Mouse (Mus musculus): ENCODE measurements at regions not wholly inside any gene's neighbourhood (a gene's known extent, or its start where the extent isn't known, plus 50 kb on each side); places are given as distances from the start of the nearest gene placed in this dataset.

DNA sequence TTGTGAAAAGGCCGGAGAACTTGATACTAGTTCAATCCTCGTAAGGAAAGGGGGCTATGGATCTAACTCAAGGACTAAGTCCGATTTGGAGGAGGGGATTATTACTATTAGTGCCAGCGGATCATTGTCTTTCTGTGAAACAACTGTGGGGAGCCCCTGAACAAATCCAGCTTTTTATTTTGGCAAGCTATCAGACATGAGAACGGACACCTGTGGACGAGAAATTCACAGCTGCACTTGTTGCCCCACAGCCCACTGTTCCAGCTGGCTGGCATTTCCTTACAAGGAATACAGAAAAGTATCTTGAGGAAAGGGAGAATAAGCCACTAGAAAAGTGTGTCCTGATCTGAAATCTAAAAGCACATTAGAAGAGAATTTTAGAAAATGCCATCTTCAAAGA is 363.9 kb upstream of the Itga1 start:
- Histone ChIP-seq H3K79me2 (replicated peaks; ENCODE audit: control insufficient read depth, extremely low read depth, insufficient read depth, poor library complexity, severe bottlenecking) (no peaks in the 10 kb centered on the region), H3K9ac (ENCODE audit: insufficient read depth, low read depth) (no peak overlapping the region), H3K4me2 (ENCODE audit: insufficient read depth, low read depth, poor library complexity, severe bottlenecking) (no peak overlapping the region), H3K4me1 (ENCODE audit: control insufficient read depth in 1 of 2, insufficient read depth in 2 of 2) (no peaks in the 10 kb centered on the region), H3K27me3 (replicated peaks) (no peaks in the 10 kb centered on the region), H3K36me3 (replicated peaks in 1 of 2; ENCODE audit: control insufficient read depth in 1 of 2, insufficient read depth in 1 of 2, low read length in 1 of 2) (no peaks in the 10 kb centered on the region), H3K27ac (ENCODE audit: insufficient read depth, low read depth) (no peak overlapping the region), H3K4me3 (replicated peaks in 1 of 3; ENCODE audit: low read depth in 2 of 3, low read length in 2 of 3, poor library complexity in 1 of 3) (no peak overlapping the region), H3K9me3 (replicated peaks; ENCODE audit: low read length) (peaks cover 23% of the 10 kb centered on the region)
- in situ Hi-C loops (cut with MboI; ENCODE audit: low pct_ligation_motif_present, low pct_unique_long_range_greater_than_20kb, low sequenced_read_pairs) (no loop called here), dilution Hi-C loops (cut with MboI; ENCODE audit: extremely low pct_ligation_motif_present, extremely low pct_unique_long_range_greater_than_20kb, low sequenced_read_pairs) (no loop called here)
- no peak for DNase-seq (ENCODE audit: extremely low read depth)
- TF ChIP-seq MAX (IDR thresholded peaks at IDR 0.05; ENCODE audit: low read length) (no peak), MEF2A (IDR thresholded peaks at IDR 0.05; ENCODE audit: borderline replicate concordance, low read depth, low read length) (no peak), MXI1 (IDR thresholded peaks at IDR 0.05; ENCODE audit: low read depth, low read length) (no peak), ZNF384 (IDR thresholded peaks at IDR 0.05; ENCODE audit: low read depth, low read length) (no peak), CHD2 (IDR thresholded peaks at IDR 0.05; ENCODE audit: low read length) (no peak), BHLHE40 (IDR thresholded peaks at IDR 0.05; ENCODE audit: low read depth, low read length) (no peak)

GRCm38 (mm10) chr13:115451244-115451643 is 349.5 kb upstream of the Itga1 start:
- Histone ChIP-seq H3K79me2 (replicated peaks; ENCODE audit: control insufficient read depth, extremely low read depth, insufficient read depth, poor library complexity, severe bottlenecking) (no peaks in the 10 kb centered on the region), H3K4me3 (replicated peaks in 1 of 3; ENCODE audit: low read depth in 2 of 3, low read length in 2 of 3, poor library complexity in 1 of 3) (no peak overlapping the region), H3K4me1 (ENCODE audit: control insufficient read depth in 1 of 2, insufficient read depth in 2 of 2) (no peaks in the 10 kb centered on the region), H3K9me3 (replicated peaks; ENCODE audit: low read length) (peaks cover 15% of the 10 kb centered on the region), H3K36me3 (replicated peaks in 1 of 2; ENCODE audit: control insufficient read depth in 1 of 2, insufficient read depth in 1 of 2, low read length in 1 of 2) (no peaks in the 10 kb centered on the region), H3K9ac (ENCODE audit: insufficient read depth, low read depth) (no peak overlapping the region), H3K27me3 (replicated peaks) (no peaks in the 10 kb centered on the region), H3K27ac (ENCODE audit: insufficient read depth, low read depth) (no peak overlapping the region), H3K4me2 (ENCODE audit: insufficient read depth, low read depth, poor library complexity, severe bottlenecking) (no peak overlapping the region)
- dilution Hi-C loops (cut with MboI; ENCODE audit: extremely low pct_ligation_motif_present, extremely low pct_unique_long_range_greater_than_20kb, low sequenced_read_pairs) (no loop called here), in situ Hi-C loops (cut with MboI; ENCODE audit: low pct_ligation_motif_present, low pct_unique_long_range_greater_than_20kb, low sequenced_read_pairs) (no loop called here)
- no peak for DNase-seq (ENCODE audit: extremely low read depth)
- TF ChIP-seq EP300 (IDR thresholded peaks at IDR 0.05; ENCODE audit: low read length): no peak
- peak in 1 of 2 experiments; percentile 44; a peak in 2 of 4 replicates for TF ChIP-seq CTCF (conservative IDR thresholded peaks at IDR 0.05 in 1 of 2, IDR thresholded peaks at IDR 0.05 in 1 of 2; ENCODE audit: low read depth in 2 of 2, low read length in 2 of 2)
- peak; percentile 29 for TF ChIP-seq RAD21 (IDR thresholded peaks at IDR 0.05; ENCODE audit: low read depth, low read length)

DNA sequence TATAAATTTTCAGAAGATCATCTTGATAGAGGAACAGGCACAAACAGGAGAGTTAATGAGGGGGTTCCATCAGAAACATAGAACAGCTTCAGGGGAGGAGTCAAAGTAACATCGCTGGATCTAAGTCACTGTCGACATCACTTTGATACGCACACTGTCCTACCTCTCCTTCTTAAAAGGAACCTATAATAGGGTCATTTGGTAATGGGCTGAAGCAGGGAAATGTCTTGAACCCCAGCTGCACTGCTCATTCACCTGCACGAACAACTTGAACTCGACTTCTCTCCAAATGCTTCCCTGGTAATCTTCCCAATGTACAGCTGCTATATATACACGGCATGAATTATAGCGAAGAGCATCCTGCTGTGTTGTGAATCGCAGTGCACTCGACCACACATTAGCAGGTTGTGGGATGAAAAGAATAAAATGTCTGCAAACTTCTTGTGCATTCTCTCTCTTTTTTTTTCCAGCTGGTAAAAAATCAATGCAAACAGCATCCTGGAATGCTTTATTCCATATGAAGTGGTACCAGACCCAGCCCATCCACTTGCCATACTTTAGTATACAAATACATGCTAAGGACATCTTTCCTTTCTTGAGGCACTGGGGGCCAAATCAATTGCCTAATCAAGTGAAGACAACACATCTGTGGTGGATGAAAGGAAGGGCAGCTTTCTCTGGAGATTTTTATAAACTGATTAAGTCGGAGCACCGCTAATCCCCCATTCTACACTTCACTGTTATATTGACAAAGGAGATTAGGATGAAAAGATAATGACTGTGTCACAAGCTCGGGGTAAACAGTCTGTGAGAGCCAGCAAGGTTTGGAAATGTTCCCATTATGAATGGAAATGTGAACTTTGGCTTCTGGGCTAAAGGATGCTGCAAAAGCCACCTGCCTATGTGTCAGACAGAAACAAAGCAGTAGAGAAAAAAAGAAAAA is 325.6 kb upstream of the Itga1 start:
- H3K27ac ChIP-seq (ENCODE audit: insufficient read depth, low read depth): no peak overlapping the region
- H3K79me2 ChIP-seq (replicated peaks; ENCODE audit: control insufficient read depth, extremely low read depth, insufficient read depth, poor library complexity, severe bottlenecking): no peaks in the 10 kb centered on the region
- no peaks in the 10 kb centered on the region for H3K4me1 ChIP-seq (ENCODE audit: control insufficient read depth in 1 of 2, insufficient read depth in 2 of 2)
- H3K9me3 ChIP-seq (replicated peaks; ENCODE audit: low read length): peaks cover 24% of the 10 kb centered on the region
- no peak overlapping the region for H3K9ac ChIP-seq (ENCODE audit: insufficient read depth, low read depth)
- TF ChIP-seq IRF4 (IDR thresholded peaks at IDR 0.05; ENCODE audit: low read depth, low read length) (no peak), ELF1 (IDR thresholded peaks at IDR 0.05; ENCODE audit: low read depth, low read length) (no peak), MAX (IDR thresholded peaks at IDR 0.05; ENCODE audit: low read length) (no peak), USF1 (IDR thresholded peaks at IDR 0.05; ENCODE audit: low read depth, low read length) (no peak), SIN3A (IDR thresholded peaks at IDR 0.05; ENCODE audit: low read length) (no peak), HCFC1 (IDR thresholded peaks at IDR 0.05; ENCODE audit: low read depth, low read length) (no peak), MYC (IDR thresholded peaks at IDR 0.05; ENCODE audit: low read depth, low read length) (no peak), BHLHE40 (IDR thresholded peaks at IDR 0.05; ENCODE audit: low read depth, low read length) (no peak), RCOR1 (conservative IDR thresholded peaks at IDR 0.05; ENCODE audit: low read depth, low read length) (no peak), MAZ (IDR thresholded peaks at IDR 0.05; ENCODE audit: low read depth, low read length) (no peak), JUND (conservative IDR thresholded peaks at IDR 0.05; ENCODE audit: low read depth, low read length) (no peak), CHD1 (IDR thresholded peaks at IDR 0.05; ENCODE audit: low read depth, low read length) (no peak), NELFE (IDR thresholded peaks at IDR 0.05; ENCODE audit: low read depth, low read length) (no peak), MAFK (IDR thresholded peaks at IDR 0.05; ENCODE audit: insufficient replicate concordance, low read length) (no peak), POLR2AphosphoS2 (IDR thresholded peaks at IDR 0.05; ENCODE audit: low read depth, low read length) (no peak)
- DNase-seq (ENCODE audit: extremely low read depth): no peak
- H3K27me3 ChIP-seq (replicated peaks): no peaks in the 10 kb centered on the region
- no peak overlapping the region for H3K4me3 ChIP-seq (replicated peaks in 1 of 3; ENCODE audit: low read depth in 2 of 3, low read length in 2 of 3, poor library complexity in 1 of 3)
- dilution Hi-C loops (cut with MboI; ENCODE audit: extremely low pct_ligation_motif_present, extremely low pct_unique_long_range_greater_than_20kb, low sequenced_read_pairs) (no loop called here), in situ Hi-C loops (cut with MboI; ENCODE audit: low pct_ligation_motif_present, low pct_unique_long_range_greater_than_20kb, low sequenced_read_pairs) (no loop called here)
- H3K36me3 ChIP-seq (replicated peaks in 1 of 2; ENCODE audit: control insufficient read depth in 1 of 2, insufficient read depth in 1 of 2, low read length in 1 of 2): no peaks in the 10 kb centered on the region
- H3K4me2 ChIP-seq (ENCODE audit: insufficient read depth, low read depth, poor library complexity, severe bottlenecking): no peak overlapping the region
